Mouse (Mus musculus) megakaryocyte, embryonic 14.5 days (primary cell): ENCODE results near the gene 6820408C15Rik. TPM values are rescaled to one million over a fixed set of nuclear protein-coding genes. Genes with fewer than 3 reads are reported as not detected.

Source experiments
- H3K27me3 ChIP-seq: replicated peaks from 2 replicates; pipeline ENCODE3; 2012; ENCODE audit warnings: inconsistent platforms
- H3K36me3 ChIP-seq: replicated peaks from 2 replicates; pipeline ENCODE3; 2012; ENCODE audit warnings: low read length, inconsistent platforms, mixed read lengths
- H3K4me1 ChIP-seq: 2 replicates; pipeline ENCODE4 v1.6.1; 2012; ENCODE audit warnings: inconsistent platforms
- H3K4me3 ChIP-seq: replicated peaks from 2 replicates; pipeline ENCODE3; 2012; ENCODE audit warnings: moderate library complexity, mild to moderate bottlenecking, inconsistent platforms
- H3K9me3 ChIP-seq: 2 replicates; pipeline ENCODE4 v1.6.1; 2012; ENCODE audit warnings: inconsistent platforms
- FLI1 ChIP-seq: IDR thresholded peaks from 2 replicates; pipeline ENCODE4 v1.6.1; 2012; ENCODE audit warnings: low read length, inconsistent platforms, mixed read lengths
- GATA1 ChIP-seq: IDR thresholded peaks from 3 replicates; pipeline ENCODE4 v1.6.1; 2012; ENCODE audit warnings: mixed read lengths, low read length, inconsistent platforms, borderline replicate concordance
- polyA plus RNA-seq: library from polyadenylated mRNA; stranded (reverse); fragments of >175 nt; gene quantifications from 2 replicates; pipeline ENCODE4 v1.2.3, GENCODE M21; 2012; ENCODE audit warnings: low replicate concordance; ENCODE audit not compliant: insufficient read depth

6820408C15Rik gene
- polyA plus RNA-seq, 1 experiment, result not detected

- Histone ChIP-seq H3K4me3 (no peak overlapping the region), H3K9me3 (peaks cover 4% of the 10 kb centered on the region), H3K27me3 (peaks cover 37% of the 10 kb centered on the region), H3K36me3 (peaks cover 3% of the 10 kb centered on the region), H3K4me1 (peaks cover 32% of the 10 kb centered on the region)
- TF ChIP-seq FLI1, result no peak
- TF ChIP-seq GATA1, result no peak
Measured at GRCm38 (mm10) chr2:152436405-152436901, 21.1 kb downstream of the 6820408C15Rik start.

GRCm38 (mm10) chr2:152436983-152437860 lies 21.8 kb downstream of the 6820408C15Rik start:
- peak overlapping the region; percentile 91 for H3K4me3 ChIP-seq
- H3K4me1 ChIP-seq, result peaks cover 30% of the 10 kb centered on the region
- no peaks in the 10 kb centered on the region for H3K9me3 ChIP-seq
- TF ChIP-seq FLI1, result no peak
- no peak for TF ChIP-seq GATA1
- no peaks in the 10 kb centered on the region for H3K36me3 ChIP-seq
- H3K27me3 ChIP-seq, result peaks cover 40% of the 10 kb centered on the region

DNA sequence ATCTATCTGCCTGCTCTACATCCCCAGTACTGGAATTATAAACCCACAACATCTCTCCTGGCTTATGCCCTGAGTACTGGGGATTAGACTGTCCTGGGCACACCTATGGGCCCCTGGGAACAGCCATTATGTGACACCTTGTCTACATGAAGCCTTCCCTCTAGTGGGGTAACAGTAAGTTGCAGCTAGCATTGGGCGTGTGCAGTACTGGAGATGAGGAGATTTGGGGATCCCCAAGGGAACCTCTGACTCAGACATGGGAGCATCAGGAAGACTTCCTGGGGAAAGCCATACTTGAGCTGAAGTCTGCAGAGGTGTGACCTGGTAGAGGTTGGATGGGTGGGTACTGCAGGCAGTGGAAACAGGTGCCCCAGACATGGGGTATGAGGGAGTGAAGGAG lies 23.6 kb downstream of the 6820408C15Rik start:
- Histone ChIP-seq H3K27me3 (peaks cover 50% of the 10 kb centered on the region), H3K4me1 (peaks cover 22% of the 10 kb centered on the region), H3K4me3 (no peak overlapping the region), H3K36me3 (no peaks in the 10 kb centered on the region), H3K9me3 (no peaks in the 10 kb centered on the region)
- no peak for TF ChIP-seq GATA1
- TF ChIP-seq FLI1, result no peak

DNA sequence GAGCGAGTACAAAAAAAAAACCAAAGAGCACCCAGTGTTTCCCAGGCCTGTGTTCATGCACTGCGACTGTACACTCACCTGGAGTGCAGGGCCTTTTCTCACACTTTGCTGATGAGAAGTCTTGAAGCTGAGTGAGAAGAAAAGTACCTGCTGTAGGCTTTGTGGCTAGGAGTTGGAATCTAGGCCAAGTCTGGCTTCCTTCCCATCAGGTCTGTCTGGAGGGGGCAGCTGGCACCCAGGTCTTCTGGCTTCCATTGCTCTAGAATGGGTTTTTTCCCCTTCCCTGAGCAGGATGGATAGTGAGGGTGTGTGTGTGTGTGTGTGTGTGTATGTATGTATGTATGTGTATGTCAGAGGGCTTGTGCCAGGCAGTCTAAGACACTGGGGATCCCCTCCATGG lies 24.4 kb downstream of the 6820408C15Rik start:
- Histone ChIP-seq H3K4me1 (peaks cover 23% of the 10 kb centered on the region), H3K4me3 (no peak overlapping the region), H3K27me3 (peaks cover 59% of the 10 kb centered on the region), H3K36me3 (no peaks in the 10 kb centered on the region), H3K9me3 (no peaks in the 10 kb centered on the region)
- TF ChIP-seq FLI1 (no peak), GATA1 (no peak)

DNA sequence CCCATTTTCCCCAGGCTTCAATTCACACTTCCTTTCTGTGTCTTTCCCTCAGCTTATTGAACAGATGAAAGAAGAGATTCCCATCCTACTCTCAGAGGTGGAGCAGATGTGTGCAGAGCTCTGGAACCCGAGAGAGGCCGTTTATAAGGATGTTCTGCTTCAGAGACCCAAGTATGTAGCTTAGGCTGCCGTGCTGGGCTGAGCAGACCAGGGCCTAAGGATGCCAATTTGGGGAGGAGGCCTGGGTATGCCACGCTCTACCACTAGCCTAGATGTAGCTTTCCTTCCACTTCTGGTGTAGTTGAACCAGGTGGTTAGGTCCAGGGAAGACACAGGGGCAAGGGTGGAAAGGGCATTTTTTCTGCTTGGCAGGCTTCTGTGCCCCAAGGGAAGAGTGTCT lies 26.9 kb downstream of the 6820408C15Rik start:
- H3K4me3 ChIP-seq, result no peak overlapping the region
- TF ChIP-seq FLI1, result no peak
- no peak for TF ChIP-seq GATA1
- peaks cover 53% of the 10 kb centered on the region for H3K27me3 ChIP-seq
- H3K4me1 ChIP-seq, result peaks cover 32% of the 10 kb centered on the region
- no peaks in the 10 kb centered on the region for H3K36me3 ChIP-seq
- H3K9me3 ChIP-seq, result no peaks in the 10 kb centered on the region

GRCm38 (mm10) chr2:152443281-152443680 lies 27.9 kb downstream of the 6820408C15Rik start:
- peaks cover 61% of the 10 kb centered on the region for H3K27me3 ChIP-seq
- no peaks in the 10 kb centered on the region for H3K9me3 ChIP-seq
- no peak for TF ChIP-seq FLI1
- no peak for TF ChIP-seq GATA1
- no peaks in the 10 kb centered on the region for H3K36me3 ChIP-seq
- H3K4me1 ChIP-seq, result peaks cover 30% of the 10 kb centered on the region
- H3K4me3 ChIP-seq, result no peak overlapping the region

DNA sequence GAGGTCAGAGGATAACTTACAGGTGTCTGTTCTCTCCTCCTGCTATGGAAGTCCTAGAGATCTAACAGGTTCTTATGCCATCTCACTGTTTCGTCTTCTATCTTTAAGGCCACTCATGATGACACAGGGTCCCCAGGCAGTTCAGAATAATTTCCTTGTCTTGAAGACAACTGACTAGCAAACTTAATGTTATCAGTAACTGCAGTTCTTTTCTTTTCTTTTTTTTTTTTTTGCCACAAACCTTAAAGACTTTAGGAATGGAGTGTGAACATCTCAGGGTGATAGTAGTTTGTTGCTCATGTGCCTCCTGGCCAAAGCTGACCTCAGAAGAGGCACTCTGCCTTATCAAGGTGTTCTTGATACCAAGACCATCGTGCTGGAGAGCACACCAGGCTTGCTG lies 31.3 kb downstream of the 6820408C15Rik start:
- TF ChIP-seq FLI1, result no peak
- no peaks in the 10 kb centered on the region for H3K36me3 ChIP-seq
- H3K4me1 ChIP-seq, result peaks cover 30% of the 10 kb centered on the region
- H3K9me3 ChIP-seq, result no peaks in the 10 kb centered on the region
- peak overlapping the region; percentile 8 for H3K4me3 ChIP-seq
- H3K27me3 ChIP-seq, result peaks cover 57% of the 10 kb centered on the region

GRCm38 (mm10) chr2:152447461-152447860 lies 32.1 kb downstream of the 6820408C15Rik start:
- TF ChIP-seq FLI1, result no peak
- TF ChIP-seq GATA1, result no peak
- Histone ChIP-seq H3K9me3 (no peaks in the 10 kb centered on the region), H3K4me3 (no peak overlapping the region)

DNA sequence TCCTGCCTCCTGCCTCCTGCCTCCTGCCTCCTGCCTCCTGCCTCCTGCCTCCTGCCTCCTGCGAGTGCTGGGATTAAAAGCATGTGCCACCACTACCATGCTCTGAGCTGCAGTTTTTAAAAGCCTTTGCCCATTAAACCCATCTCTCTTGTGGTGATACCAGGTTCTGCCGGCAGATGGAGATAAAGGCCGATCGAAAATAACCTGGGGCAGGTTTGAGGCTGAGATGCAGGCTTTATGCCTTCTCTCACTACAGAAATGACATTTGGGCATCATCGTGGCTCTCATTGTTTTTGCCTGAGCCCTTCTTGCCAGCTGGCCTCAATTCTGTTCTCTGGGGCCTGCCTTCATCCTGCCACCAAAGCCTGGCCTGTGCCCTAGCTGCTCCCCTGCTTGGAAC lies 34.9 kb downstream of the 6820408C15Rik start:
- no peaks in the 10 kb centered on the region for H3K9me3 ChIP-seq
- peaks cover 40% of the 10 kb centered on the region for H3K27me3 ChIP-seq
- no peak for TF ChIP-seq GATA1
- H3K4me1 ChIP-seq, result peaks cover 17% of the 10 kb centered on the region
- no peaks in the 10 kb centered on the region for H3K36me3 ChIP-seq
- H3K4me3 ChIP-seq, result no peak overlapping the region

More at GRCm38 (mm10) chr2:152447461-152447860, 32.1 kb downstream of the 6820408C15Rik start:
- peaks cover 57% of the 10 kb centered on the region for H3K27me3 ChIP-seq
- H3K36me3 ChIP-seq, result no peaks in the 10 kb centered on the region
- peaks cover 30% of the 10 kb centered on the region for H3K4me1 ChIP-seq

DNA sequence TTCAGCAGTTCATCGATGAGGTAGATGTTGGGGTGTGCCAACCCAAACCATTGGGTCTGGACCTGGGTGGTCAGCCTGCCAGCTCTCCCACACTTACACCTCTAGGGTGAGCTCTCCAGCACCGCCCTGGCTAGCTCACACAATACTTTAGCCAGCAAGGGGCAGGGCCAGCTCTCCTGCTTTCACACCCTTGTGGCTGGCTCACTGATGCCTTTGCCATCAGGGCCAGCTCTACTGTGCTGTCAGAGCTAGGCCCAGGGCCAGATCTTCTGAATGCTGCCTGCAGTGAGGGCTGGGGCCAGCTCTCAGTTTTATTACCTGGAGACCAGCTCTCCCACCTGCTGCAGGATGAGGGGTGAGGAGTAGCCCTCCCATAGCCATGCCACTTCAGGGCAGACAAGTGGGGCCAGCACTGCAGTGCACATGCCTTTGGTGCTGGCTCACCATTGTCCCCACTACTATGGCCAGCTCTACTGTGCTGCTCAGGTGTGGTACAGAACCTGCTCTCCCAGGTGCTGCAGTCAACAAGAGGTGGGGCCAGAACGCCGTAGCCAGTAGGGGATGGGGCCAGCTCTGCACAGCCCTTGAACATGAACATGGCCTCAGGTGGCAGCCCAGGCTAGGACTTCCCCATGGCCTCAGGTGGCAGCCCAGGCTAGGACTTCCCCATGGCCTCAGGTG lies 36.9 kb downstream of the 6820408C15Rik start:
- H3K9me3 ChIP-seq, result no peaks in the 10 kb centered on the region
- H3K4me3 ChIP-seq, result no peak overlapping the region
- no peaks in the 10 kb centered on the region for H3K36me3 ChIP-seq
- TF ChIP-seq GATA1, result no peak
- TF ChIP-seq FLI1, result no peak
- H3K4me1 ChIP-seq, result peaks cover 3% of the 10 kb centered on the region
- H3K27me3 ChIP-seq, result peaks cover 44% of the 10 kb centered on the region
